Mouse (Mus musculus): ENCODE data around the gene Tctex1d4.
A peak's percentile ranks its signal among the peaks of the same experiment; 100 is the strongest.

Gene Tctex1d4

DNA sequence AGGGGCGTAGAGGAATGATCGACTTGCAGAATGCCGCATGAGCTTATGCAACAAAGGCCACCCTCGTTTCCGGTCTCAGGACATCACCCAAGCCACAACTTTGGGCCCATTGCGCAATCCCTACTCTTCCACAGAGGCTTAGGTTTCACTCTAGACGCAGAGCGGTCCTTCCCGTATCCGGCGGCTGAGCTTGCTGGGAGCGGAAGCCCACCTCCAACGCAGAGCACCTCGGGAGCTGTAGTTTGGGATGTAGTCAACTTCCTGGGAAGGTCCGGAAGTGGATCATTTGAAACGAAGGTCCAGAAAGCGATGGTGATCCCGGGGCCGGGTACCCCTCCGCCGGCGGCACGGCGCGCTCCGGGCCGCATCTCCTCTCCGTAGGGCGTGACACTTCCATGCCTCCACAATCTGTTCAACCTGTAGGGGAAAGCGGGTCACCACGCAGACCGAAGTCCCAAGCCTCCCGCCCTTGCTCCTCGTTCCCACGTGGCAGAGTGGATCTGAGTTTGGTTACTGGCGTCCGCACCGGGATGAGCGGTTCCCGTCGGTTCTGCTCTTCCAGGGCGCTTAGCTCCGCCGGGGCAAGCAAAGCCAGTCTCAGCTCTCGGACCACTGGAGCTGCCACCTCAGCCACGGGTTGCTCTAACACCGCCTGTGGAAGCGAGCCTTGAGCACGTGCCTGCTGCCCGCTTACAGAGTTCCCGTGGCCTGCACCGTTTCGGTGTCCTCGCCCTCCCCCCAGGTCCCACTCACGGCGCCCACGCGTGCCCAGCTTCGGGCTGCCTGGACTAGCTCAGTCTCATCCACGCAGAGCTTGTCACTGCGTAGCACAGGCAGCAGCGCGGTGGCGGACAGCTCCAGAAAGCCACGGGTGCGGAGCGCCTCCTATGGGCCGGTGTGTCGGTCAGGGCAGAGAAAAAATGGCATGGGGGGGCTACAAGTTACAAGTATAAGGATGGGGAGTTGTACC, 5.9 kb upstream of the Tctex1d4 start:
- peak; percentile 95 to 99 for DNase-seq

DNA sequence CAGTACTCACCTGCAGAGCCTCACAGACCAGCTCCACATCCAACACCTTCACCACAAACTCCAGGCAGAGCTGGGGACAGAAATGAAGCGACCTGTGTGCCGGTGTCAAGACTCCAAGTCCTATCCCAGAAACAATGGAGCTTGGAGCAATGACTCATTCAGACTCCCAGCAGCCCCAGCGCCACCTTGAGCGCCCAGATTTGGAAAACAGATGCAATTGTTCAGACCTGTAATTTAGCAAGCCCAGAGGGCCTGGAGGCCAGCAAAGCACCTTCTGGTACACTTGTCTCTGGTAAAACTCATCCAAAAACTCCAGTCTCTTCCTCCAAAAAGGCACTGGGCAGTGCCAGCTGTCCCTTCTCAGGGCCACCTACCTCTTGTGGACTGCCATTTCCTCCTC, 4.4 kb upstream of the Tctex1d4 start:
- DNase-seq: no peak

DNA sequence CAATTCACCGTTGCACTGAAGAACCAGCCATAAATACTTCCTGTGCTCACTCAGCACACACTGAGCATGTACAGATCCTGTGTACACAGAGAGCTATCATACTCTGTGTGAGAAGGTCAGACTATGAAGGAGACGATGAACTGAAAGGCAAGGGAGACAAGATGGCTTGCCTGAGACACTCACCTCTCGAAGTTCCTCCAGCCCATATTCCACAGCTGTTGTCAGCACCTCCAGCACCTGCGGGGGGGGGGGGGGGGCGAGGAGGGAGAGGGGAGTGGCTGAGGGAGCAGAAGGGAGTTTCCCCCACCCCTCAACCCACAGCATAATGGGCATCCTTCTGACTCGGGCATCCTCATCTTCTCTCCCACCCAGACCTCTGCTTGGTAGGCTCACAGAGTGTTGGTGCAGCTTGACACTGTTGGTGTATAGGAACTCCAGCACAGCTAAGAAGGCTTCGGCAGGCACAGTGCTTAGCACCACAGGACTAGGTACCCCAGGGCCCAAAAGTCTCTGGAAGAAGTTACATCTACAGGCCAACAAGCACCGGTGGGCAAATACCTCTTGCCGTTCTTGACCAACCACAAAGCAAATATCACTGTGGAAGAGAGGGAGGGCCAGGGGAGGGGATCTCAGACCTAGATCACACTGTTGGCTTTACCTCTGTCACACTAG, 2.9 kb upstream of the Tctex1d4 start:
- no peak for DNase-seq

DNA sequence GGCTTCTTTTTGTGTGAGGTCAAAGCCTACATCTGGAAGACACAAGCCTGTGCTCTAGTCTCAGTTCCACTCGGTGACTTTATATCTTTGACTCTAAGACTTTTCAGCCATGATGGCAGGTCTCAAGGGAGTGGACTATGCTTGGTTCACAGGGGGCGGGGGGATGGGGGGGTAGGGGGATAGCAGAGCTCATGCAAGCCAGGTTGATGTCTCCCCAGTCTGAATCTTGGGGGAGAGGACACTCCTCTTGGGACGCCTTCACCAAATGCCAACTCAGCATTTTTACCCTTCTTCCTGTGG, 2.4 kb upstream of the Tctex1d4 start:
- no peak for DNase-seq

DNA sequence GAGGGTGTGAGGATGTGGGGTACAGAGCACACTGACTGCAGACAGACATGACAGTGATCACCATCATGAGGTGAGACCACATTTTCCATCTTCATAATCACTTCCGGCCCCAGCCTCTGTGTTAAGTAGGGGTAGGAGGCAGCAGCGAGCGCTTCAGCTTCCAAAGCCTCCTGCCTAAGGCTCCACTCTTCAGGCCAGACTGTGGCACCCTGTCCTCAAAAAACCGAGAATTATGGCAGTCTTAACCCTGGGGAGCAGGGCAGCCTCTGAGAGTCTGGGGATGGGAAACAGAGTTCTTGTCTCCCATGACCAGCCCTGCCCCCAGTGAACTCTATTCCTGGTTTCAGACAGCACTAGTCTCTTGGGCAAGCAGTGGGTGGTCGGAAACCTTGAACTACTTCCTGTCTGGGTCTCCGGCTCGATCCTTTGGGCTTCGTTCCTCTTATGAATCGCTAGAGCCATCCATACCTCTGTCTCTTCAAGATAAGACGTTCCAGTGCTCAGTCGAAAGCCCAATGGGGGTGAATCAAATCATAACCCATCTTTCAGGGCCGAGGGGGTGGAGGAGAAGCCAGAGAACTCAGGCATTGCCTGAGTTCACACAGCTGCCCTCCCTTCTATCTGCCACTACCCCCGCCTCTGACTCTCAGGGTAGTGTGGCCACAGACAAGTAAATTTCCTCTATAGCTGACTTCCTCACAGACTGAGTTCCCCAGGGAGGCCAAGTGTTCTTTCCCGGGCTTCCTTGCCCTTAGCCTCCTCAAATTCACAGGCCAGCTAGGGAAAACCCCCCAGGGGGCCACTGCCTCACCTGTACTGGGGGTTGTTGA, 1.9 kb upstream of the Tctex1d4 start:
- DNase-seq: peak; percentile 50

DNA sequence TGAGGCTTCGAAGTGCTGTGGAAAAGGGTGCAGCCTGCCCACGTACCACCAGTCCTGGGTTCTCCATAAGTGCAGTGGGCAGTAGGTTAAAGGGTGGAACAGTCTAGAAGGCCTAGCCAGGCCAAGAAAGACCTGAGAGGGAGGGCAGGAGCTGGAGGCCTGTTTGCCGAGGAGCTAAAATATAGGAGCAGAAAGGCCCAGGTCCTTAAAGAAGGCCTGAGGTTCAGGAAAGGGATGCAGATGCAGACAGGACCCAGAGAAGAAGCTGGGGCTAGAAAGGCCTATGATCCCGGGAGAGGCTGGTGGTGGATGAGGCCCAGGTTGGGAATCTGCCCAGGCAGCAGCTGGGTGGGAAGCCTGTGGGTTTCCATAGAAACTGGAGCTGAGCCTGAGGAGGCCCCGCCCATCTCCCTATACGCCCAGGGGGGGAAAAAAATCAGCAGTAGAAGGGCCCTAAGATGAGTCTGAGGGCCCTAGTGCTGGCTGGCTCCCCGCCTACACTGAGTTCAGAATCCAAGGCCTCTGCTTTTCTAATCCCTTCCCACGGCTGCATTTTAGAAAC, 1.2 kb upstream of the Tctex1d4 start, which contains the start of gene Btbd19:
Gene Btbd19 (minus strand): TSS at position 378 of the 562 bp plus-strand sequence.
- peak; percentile 55 to 69 for DNase-seq

DNA sequence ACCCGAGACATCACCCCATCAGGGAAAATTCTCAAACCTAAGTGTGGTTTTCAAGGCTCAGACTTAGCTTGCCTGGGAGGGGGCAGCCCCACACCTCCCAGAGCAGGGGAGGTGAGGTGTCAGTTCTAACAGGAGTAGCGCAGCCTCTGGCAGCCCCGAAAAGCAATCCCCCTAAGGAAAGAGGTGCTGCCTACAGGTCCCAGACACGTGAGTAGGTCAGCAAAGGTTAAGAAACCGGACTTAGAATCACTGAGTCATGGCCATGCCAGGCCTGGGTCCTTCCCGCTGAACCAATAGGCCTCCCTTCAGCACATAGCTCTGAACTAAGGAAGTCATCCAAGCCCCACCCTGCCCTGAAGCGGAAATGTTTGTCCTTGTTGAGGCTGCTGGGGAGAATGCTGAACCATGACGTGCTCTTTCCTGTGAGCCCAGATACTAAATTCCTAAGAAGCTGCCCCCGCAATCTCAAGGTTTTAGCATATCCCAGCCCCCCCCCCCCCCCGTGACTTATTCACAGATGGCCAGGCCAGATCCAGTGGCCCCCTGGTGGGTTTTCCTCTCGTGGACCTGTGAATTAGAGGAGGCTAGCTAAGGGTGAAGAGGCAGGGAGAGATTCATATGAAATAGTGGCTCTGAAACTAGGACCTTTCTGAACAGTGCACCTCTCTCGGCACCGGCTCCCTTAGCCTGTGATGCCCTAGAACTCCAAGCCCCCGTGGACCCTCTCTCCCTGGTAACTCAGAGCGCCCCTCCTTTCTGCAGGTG, 502 bp upstream of the Tctex1d4 start:
- DNase-seq: peak; percentile 81 to 91

DNA sequence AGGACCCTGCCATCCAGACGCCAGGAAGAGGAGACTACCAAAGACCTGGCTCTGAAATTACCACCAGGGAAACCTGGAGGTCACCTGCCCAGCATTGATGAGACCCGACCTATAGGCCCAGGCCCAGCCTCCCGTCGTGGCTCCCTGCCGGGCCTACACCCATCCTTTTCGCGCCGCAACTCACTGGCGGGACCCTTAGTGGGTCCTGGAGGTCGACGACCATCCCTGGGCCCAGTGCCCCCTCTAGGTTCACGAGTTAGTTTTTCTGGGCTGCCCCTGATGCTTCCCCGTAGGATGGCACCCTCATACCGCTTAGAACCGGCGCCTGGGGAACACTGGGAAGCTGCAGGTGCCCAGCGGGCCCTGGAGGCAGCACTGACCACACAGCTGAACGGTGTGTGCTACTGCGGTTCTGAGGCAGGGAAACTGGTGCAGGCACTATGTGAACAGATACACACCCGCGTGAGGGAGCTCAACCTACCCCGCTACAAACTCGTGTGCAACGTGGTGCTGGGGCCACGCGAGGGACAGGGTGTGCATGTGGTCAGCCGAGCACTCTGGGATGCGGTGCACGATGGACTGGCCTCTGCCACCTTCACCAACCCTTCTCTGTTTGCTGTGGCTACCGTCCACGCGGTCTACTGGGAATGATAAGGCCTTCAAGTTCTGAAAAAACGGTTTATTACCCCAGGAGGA, 1.5 kb downstream of the Tctex1d4 start:
- DNase-seq: no peak

DNA sequence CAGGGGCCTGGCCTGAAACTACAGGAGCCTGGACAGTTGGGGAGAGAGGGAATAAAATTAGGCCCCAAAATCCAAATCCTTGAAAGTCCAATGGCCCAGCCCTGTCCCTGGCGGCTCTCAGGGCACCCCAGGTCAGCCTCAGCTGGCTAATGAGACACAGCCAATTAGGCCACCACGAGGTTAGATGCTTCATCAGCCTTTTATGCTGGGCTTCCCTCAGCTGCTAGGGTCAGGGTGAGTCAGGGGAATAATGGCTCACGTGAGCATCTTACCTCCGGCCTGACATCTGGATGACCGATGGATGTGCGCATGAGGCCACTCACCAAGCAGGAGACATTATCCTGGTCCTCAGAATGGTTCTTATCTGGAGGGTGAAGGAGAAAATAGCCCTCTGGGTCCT, 4.2 kb downstream of the Tctex1d4 start:
- no peak for DNase-seq

DNA sequence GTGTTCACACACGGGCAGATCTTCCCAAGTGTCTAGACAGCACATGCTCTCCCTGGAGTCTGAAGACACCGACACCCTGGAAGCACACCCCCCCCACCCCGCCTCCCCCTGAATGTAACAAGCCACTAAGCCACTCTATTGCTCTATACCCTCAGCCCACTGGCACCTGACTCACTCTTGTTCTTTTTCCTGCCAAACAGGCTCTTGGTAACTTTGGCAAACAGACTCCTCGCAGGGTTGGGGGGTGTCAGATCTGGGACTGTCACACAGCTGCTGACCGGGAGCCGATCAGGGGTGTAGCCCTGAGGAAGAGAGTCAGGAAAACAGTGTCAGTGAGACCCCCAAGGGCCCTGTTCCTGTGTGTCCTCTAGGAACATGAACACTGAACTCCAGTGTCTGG, 4.6 kb downstream of the Tctex1d4 start:
- DNase-seq: no peak

DNA sequence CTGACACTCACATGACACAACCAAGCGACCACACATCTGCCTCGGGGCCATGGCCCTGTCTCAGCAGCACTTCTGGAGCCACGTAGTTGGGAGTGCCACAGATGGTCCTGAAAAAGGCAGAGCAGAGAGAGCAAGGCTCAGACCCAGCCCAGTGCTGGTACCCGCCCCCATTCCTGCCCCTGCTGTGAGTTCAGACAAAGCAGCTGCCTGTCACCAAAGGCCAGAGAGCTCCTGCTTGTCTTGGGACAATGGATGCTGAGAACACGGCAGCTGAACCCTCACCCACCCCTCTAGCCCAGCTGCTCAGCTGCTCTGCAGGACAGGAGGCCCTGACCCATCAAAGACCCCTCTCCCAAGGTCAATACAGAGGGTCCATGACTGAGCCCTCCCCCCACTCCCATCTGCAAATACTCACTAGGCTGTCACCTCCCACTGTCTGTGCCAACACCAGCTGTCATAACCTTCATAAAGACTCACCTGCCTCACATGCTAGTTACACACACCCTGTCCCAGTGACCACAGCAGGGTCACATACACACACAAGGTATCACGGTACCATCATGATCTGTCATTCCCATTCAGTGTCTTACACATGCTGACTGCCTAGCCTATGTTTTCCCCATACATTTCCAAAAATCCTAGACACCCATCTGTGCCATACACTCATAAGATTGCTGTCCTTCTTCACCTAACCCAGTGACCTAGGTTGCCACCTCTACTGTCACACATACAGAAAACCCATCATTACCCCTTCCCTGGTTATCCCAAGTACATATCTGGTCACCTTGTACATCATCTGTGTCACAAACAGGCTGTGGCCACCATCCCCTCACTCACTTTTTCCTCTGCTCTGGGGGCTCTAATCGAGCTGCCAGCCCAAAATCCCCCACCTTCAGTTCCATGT, 5.5 kb downstream of the Tctex1d4 start:
- no peak for DNase-seq

DNA sequence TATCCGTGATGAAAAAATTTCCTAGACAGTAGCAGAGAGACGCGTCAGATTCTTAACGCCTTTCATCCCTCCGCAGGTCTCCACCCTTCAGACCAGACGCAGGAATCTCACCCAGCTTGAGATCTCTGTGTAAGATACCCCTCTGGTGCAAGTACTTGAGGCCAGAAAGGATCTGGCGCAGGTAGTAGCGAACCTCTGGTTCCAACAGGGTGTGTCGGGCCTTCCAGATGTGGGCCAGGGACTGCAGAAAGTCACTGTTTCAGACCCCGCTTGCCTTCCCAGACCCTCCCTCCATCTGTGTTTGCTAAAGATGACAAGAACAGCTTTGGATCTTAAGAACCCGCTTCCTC, 6.2 kb downstream of the Tctex1d4 start:
- DNase-seq: no peak

DNA sequence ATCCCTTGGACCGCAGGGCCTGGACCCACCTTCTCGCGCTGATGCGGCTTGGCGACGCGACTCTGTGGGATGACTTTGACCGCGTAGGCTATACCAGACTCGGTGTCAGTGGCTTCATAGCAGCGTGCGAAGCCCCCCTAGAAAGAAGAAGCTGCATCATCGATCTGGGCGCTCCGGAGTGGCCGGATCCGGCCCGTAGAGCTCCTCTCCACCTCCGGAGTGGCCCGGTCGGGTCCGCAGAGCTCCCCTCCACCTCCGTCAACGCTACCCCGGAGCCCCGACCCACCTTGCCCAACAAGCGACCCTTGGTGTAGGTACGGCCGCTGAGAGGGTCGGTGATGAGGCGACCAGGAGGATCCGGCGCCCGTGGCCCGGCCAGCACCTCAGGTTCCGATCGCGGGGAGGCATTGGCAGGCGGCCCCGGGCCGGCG, 6.8 kb downstream of the Tctex1d4 start:
- no peak for DNase-seq

DNA sequence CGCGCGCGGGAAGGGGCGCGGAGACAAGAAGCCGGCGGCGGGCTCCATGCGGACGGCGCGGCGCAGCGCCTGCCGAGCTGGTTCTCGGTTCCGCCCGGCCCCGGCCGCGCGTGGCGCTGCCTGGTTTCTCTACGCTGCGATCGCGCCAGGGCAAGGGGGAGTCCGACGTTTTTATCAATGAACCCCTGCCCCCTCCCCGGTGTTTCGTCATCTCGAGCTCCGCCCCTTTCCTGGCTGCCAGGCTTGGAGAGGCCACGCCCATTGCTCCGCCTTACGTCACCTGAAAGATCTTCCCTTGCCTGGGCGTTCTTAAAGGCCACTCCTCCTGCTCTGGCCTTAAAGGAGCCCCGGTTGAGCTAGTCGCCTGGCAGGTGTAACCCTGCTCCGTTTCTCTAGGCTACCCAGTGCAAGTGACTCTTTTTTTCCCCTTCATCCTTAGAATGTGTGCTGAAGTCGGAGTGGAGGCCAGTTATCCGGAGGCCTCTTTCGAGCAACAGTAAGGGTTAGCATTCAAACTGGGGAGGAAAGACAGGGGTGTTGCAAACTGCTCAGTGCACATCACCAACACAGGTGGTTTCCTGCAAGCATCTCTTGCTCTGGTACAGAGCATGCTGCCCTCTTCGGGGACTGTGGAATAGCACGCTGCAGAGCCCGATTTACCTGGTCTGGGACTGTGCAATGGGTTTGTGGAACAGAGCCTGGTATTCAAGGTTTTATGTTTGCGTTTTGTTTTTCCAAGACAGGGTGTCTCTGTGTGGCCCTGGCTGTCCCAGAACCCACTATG, 7.4 kb downstream of the Tctex1d4 start, which contains the start of gene Plk3:
Gene Plk3 (minus strand): TSS at position 147 of the 784 bp plus-strand sequence.
- DNase-seq: peak; percentile 98 to 99

DNA sequence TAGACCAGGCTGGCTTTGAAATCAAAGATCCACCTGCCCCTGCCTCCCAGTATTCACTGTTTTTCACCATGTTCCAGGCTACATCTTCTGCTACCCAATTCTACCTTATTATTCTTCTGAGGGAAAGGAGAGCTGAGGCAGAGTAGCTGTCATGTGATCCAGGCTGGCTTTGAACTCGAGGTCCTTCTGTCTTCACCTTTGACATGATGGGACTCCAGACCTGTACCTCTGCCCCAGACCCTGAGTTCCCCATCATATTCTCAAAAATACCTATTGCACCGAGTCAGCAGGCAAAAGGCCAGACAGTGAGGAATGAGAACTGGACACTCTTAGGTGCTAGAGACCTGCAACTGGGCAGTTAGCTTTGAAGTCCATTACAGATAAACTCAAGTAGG, 8.0 kb downstream of the Tctex1d4 start:
- peak; percentile 46 to 50 for DNase-seq

DNA sequence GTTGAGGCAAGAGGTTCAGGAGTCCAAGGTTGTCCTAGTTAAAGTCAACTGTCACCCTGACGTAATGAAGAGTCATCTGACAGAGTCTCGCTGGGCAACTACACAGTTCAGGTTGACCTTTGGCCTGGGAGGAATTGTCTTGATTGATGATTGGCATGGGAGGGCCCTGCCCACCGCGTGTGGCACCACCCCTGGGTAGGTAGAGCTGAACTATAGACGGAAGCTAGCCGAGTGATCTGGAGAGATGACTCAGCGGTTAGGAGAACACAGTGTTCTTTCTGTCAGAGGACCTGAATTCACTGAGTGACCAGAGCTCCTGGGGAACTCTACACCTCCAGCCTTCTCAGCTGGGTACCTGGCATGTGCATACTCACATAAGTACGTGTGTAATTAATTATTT, 9.4 kb downstream of the Tctex1d4 start:
- peak; percentile 84 to 96 for DNase-seq

DNA sequence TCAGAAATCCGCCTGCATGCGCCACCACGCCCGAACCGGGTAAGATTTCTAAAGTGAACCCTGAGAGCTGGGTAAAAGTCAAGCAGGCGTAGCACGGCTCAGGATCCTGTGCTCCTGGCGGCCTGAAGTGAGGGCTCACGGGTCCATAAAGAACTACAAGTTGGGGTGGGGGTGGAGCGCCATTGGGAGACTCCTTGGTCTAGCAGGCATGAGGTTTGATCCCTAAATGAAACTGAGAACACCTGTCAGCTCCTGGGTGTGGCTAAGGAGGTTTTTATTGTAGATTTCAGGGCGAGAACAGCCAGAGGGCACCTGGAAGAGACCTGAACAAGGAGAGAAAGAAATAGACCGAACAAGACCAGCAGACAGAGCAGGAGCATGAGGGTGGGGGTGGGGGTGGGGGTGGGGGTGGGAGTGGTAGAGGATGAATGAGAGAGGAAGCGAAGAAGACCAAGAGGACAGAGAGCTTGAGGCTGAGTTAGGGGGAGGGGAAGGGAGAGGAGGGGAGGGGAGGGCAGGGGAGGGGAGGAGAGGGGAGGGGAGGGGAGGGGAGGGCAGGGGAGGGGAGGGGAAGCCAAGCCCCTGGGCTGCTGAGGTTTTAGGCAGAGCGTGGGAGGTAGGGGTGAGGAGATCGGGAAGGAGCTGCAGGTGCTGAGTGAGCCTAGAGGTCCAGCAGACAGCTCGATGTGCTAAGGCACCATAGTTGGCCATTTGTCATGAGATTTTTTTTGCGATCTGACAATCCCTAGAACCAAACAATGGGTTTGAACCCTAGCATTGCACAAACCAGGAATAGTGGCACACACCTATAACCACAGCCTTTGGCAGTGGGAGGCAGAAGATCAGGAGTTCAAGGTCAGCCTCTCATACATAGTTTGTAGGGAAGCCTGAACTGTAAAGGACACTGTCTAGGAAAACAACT, 12.0 kb downstream of the Tctex1d4 start:
- no peak for DNase-seq

DNA sequence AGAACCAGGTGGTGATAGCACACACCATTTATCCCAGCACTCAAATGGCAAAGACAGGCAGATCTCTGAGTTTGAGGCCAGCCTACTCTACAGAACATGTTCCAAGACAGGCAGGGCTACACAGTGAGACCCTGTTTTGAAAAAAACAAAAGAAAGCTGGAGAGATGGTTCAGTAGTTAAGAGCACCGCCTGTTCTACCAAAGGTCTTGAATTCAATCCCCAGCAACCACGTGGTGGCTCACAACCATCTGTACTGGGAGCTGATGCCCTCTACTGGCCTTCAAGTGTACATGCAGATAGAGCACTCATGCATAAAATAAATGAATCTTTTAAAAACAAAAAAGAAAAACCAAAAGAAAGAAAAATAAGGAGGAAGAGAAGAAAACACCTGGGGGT, 12.6 kb downstream of the Tctex1d4 start:
- peak; percentile 72 to 76 for DNase-seq

Data from kidney, postnatal 36 days (tissue).